Mouse (Mus musculus): ENCODE data around the gene Hepacam. TPM values are rescaled to one million over a fixed set of nuclear protein-coding genes. Genes with fewer than 3 reads are reported as not detected.

Hepacam gene
- polyA plus RNA-seq, 1 experiment from 2014 or later, result not detected

DNA sequence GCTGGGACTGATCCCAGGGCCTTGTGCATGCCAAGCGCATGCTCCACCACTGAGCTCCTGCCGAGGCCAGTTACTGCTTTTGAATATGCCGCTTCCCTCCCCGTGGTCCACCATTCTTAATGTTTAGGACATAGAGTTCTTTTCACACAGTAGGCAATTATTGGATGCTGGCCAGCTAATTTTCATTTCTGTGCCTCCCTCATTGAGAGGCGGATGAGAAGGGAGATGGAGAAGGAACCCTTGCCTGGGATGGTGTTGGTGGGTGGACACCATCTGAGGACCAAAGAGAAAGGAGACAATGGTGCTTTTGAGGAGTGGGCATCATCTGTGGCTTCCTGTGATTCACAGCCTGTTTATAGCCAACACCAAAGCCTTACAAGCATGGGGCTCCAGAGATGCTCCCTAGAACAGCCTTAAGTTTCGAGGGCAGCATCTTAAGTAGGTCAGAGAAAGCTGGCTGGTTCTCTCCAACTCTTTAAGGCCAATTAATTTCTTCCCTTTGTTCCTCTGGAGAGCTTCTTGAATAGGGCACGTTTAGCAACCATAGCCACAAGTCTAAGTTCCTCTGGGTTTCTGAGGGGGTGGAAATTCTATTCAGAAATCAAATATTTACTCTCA is 8.3 kb upstream of the Hepacam start:
- H3K4me3 ChIP-seq (ENCODE audit: low read depth, low read length), result no peak overlapping the region
- H3K4me2 ChIP-seq (ENCODE audit: low read length), result no peak overlapping the region
- no peak overlapping the region for H3K9ac ChIP-seq (ENCODE audit: low read length)
- ATAC-seq (replicated peaks; ENCODE audit: low FRiP score, low TSS enrichment, low read depth) (no peak), DNase-seq (ENCODE audit: low spot score) (no peak)
- peaks cover 7% of the 10 kb centered on the region for H3K4me1 ChIP-seq (replicated peaks; ENCODE audit: control insufficient read depth, insufficient read depth, low read length)
- WGBS, result 79% methylated on average over 7 of the region's 7 CpGs
- H3K27ac ChIP-seq (ENCODE audit: low read depth), result no peak overlapping the region
- no peaks in the 10 kb centered on the region for H3K9me3 ChIP-seq (ENCODE audit: control insufficient read depth, low read length)
- no peaks in the 10 kb centered on the region for H3K36me3 ChIP-seq (ENCODE audit: control insufficient read depth, insufficient read depth, low read length)
- H3K27me3 ChIP-seq (replicated peaks; ENCODE audit: control insufficient read depth, insufficient read depth, low read length), result no peaks in the 10 kb centered on the region

DNA sequence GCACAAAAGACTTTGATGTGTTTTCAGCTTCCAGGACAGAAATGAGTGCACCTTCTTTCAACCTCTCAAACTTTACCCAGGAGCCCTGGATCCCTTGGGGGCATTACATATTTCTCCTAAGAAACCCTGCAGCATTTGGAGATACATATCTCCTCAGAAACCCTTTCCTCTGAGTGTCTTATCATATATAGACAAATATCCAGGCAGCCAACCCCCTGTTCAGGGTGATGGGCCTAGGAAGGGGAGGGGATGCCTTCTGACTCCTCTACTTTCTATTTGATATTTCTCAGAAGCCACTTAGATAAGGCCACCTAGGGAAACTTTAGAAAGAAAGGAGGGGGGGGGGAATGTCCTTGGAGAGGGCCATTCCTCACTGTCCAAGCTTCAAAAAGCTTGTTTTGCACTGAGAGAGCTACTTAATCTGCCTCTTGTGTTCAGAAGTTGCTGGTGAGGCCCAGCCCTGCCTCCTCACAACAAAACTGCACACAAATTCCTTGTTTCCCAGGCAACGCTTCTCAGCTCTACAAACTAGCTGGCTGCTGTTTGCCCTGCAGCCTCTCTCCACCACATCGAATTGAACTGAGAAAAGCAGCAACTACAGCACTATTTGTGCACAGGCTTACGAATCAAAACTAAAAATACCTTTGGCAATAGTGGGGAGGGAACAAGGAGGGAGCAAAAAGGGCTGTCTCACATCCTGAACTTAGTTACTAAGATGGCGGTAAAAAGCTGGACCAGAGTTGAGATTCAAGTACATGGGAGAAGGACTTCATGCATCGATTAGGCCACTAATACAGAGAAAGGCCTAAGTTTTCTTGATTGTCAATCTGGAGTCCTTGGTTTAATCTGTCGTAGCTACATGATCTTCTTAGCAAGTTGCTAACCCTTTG is 7.6 kb upstream of the Hepacam start:
- ATAC-seq (replicated peaks; ENCODE audit: low FRiP score, low TSS enrichment, low read depth) (0 out of 2 replicates have a peak, but pooled peaks have one; percentile 15), DNase-seq (ENCODE audit: low spot score) (no peak)
- no peak overlapping the region for H3K4me2 ChIP-seq (ENCODE audit: low read length)
- no peaks in the 10 kb centered on the region for H3K9me3 ChIP-seq (ENCODE audit: control insufficient read depth, low read length)
- H3K9ac ChIP-seq (ENCODE audit: low read length), result no peak overlapping the region
- no peaks in the 10 kb centered on the region for H3K36me3 ChIP-seq (ENCODE audit: control insufficient read depth, insufficient read depth, low read length)
- 0 out of 2 replicates have a peak overlapping the region, but pooled peaks have one; percentile 30 for H3K27ac ChIP-seq (ENCODE audit: low read depth)
- WGBS, result 51% methylated on average over 6 of the region's 6 CpGs
- H3K4me3 ChIP-seq (ENCODE audit: low read depth, low read length), result no peak overlapping the region
- H3K4me1 ChIP-seq (replicated peaks; ENCODE audit: control insufficient read depth, insufficient read depth, low read length), result peaks cover 7% of the 10 kb centered on the region
- H3K27me3 ChIP-seq (replicated peaks; ENCODE audit: control insufficient read depth, insufficient read depth, low read length), result no peaks in the 10 kb centered on the region

DNA sequence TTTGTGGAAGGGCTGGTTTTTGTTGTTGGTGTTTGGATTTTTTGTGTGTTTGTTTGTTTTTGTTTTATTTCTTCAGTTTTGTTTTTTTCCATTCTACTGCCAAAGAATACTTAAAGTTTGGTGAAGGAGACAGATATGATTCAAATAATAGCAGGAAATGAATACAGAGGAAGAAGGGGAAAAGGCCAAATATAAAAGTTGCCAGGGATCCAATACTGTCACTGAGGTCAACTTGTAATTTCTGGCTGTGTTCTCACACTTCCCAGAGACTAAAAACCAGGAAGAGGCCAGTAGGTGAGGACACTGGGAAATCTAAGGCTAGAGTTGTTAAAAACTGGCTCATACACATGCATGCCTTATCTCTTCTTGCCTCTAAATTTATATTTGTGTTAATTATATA is 5.1 kb upstream of the Hepacam start:
- Histone ChIP-seq H3K27me3 (replicated peaks; ENCODE audit: control insufficient read depth, insufficient read depth, low read length) (no peaks in the 10 kb centered on the region), H3K9ac (ENCODE audit: low read length) (no peak overlapping the region), H3K4me1 (replicated peaks; ENCODE audit: control insufficient read depth, insufficient read depth, low read length) (peaks cover 7% of the 10 kb centered on the region), H3K36me3 (ENCODE audit: control insufficient read depth, insufficient read depth, low read length) (no peaks in the 10 kb centered on the region), H3K4me2 (ENCODE audit: low read length) (no peak overlapping the region), H3K27ac (ENCODE audit: low read depth) (no peak overlapping the region), H3K9me3 (ENCODE audit: control insufficient read depth, low read length) (no peaks in the 10 kb centered on the region), H3K4me3 (ENCODE audit: low read depth, low read length) (no peak overlapping the region)
- DNase-seq (ENCODE audit: low spot score) (no peak), ATAC-seq (replicated peaks; ENCODE audit: low FRiP score, low TSS enrichment, low read depth) (no peak)

DNA sequence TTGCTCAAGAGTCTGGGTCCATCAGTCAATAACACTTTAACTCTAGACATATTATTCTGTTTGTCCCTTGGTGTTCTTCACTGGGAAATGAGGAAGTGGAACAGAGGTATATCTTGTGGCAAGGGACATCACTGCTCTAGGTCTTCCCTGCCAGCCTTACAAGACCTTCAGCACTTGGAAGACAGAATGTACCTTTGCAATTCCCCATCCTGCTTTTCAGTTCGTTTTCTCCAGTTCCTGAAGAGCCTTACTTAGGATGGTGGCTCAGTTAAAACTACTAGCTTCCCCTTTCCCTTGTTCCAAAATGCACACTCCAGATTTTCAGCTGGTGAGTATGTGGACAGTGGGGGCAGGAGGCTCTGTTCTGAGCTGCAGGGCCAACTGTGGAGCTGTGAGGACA is 4.3 kb upstream of the Hepacam start:
- ATAC-seq (replicated peaks; ENCODE audit: low FRiP score, low TSS enrichment, low read depth), result no peak
- 64% methylated on average over 1 of the region's 1 CpGs for whole genome bisulfite sequencing
- Histone ChIP-seq H3K36me3 (ENCODE audit: control insufficient read depth, insufficient read depth, low read length) (no peaks in the 10 kb centered on the region), H3K9me3 (ENCODE audit: control insufficient read depth, low read length) (no peaks in the 10 kb centered on the region), H3K4me2 (ENCODE audit: low read length) (no peak overlapping the region), H3K4me1 (replicated peaks; ENCODE audit: control insufficient read depth, insufficient read depth, low read length) (peaks cover 7% of the 10 kb centered on the region), H3K27me3 (replicated peaks; ENCODE audit: control insufficient read depth, insufficient read depth, low read length) (no peaks in the 10 kb centered on the region), H3K27ac (ENCODE audit: low read depth) (no peak overlapping the region), H3K9ac (ENCODE audit: low read length) (no peak overlapping the region), H3K4me3 (ENCODE audit: low read depth, low read length) (no peak overlapping the region)
- no peak for DNase-seq (ENCODE audit: low spot score)

DNA sequence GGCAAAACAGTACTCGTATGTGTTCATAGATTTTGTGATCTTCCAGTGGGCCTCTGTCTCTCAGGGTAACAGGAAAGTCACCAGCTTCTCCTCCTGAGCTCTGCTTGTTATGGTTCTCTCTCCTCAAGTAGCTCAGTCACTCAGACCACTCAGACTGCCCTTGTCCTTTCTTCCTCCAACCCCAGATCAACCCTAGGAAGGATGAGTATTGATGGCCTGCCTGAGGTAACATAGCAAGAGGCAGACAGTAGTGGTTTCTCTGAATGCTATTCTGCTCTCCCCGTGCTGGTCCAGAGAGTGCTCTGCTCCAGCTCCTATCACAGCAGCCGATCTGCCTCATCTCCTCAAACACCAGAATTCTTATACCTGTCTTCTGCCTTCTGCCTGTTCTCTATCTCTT is 3.6 kb upstream of the Hepacam start:
- no peak for ATAC-seq (replicated peaks; ENCODE audit: low FRiP score, low TSS enrichment, low read depth)
- WGBS, result 70% methylated on average over 3 of the region's 3 CpGs
- Histone ChIP-seq H3K4me1 (replicated peaks; ENCODE audit: control insufficient read depth, insufficient read depth, low read length) (peaks cover 7% of the 10 kb centered on the region), H3K36me3 (ENCODE audit: control insufficient read depth, insufficient read depth, low read length) (no peaks in the 10 kb centered on the region), H3K4me3 (ENCODE audit: low read depth, low read length) (no peak overlapping the region), H3K4me2 (ENCODE audit: low read length) (no peak overlapping the region), H3K9me3 (ENCODE audit: control insufficient read depth, low read length) (no peaks in the 10 kb centered on the region), H3K9ac (ENCODE audit: low read length) (no peak overlapping the region), H3K27ac (ENCODE audit: low read depth) (no peak overlapping the region), H3K27me3 (replicated peaks; ENCODE audit: control insufficient read depth, insufficient read depth, low read length) (no peaks in the 10 kb centered on the region)
- no peak for DNase-seq (ENCODE audit: low spot score)

DNA sequence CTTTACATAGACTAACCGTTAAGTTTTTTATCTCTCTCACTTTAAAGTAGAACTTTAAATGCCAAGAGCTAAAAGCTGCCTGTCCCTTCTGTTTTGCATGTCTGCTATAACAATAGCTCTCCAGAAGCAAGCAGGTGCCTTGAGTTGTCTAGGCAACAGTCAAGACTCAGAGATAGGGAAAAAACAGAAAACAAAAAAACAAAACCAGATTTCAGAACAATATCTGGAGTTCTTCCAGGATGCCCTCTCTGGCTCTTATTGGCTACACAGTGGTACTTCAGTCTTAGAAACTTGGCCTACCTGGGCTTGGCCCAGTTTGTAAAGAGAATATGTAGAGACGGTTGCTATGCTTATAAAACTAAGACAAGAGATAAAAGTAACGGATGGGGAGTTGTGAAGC is 2.8 kb upstream of the Hepacam start:
- H3K4me3 ChIP-seq (ENCODE audit: low read depth, low read length), result no peak overlapping the region
- ATAC-seq (replicated peaks; ENCODE audit: low FRiP score, low TSS enrichment, low read depth) (no peak), DNase-seq (ENCODE audit: low spot score) (no peak)
- no peak overlapping the region for H3K4me2 ChIP-seq (ENCODE audit: low read length)
- H3K27ac ChIP-seq (ENCODE audit: low read depth), result no peak overlapping the region
- no peaks in the 10 kb centered on the region for H3K9me3 ChIP-seq (ENCODE audit: control insufficient read depth, low read length)
- no peak overlapping the region for H3K9ac ChIP-seq (ENCODE audit: low read length)
- H3K4me1 ChIP-seq (replicated peaks; ENCODE audit: control insufficient read depth, insufficient read depth, low read length), result peaks cover 7% of the 10 kb centered on the region
- 75% methylated on average over 3 of the region's 3 CpGs for WGBS
- H3K27me3 ChIP-seq (replicated peaks; ENCODE audit: control insufficient read depth, insufficient read depth, low read length), result no peaks in the 10 kb centered on the region
- H3K36me3 ChIP-seq (ENCODE audit: control insufficient read depth, insufficient read depth, low read length), result no peaks in the 10 kb centered on the region

DNA sequence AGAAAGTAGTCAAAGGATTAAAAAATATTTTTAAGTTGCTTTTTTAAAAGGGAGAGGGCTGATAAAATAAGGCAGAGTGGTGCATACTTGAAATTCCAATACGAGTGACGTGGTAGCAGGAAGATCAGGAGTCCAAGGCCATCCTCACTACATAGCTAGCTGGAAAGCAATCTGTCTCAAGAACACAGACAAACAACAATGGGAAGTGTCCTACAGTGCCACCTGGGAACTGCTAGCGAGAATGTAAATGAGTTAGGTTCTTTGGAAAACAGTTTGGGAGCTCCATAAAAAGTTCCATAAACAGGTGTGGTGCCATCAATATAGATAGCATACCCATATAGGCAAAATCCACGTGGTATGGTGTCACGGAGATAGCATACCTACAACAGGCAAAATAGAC is 1.4 kb upstream of the Hepacam start:
- 46% methylated on average over 5 of the region's 5 CpGs for WGBS
- Histone ChIP-seq H3K9ac (ENCODE audit: low read length) (no peak overlapping the region), H3K4me1 (replicated peaks; ENCODE audit: control insufficient read depth, insufficient read depth, low read length) (no peaks in the 10 kb centered on the region), H3K9me3 (ENCODE audit: control insufficient read depth, low read length) (no peaks in the 10 kb centered on the region), H3K27ac (ENCODE audit: low read depth) (no peak overlapping the region), H3K4me3 (ENCODE audit: low read depth, low read length) (no peak overlapping the region), H3K4me2 (ENCODE audit: low read length) (no peak overlapping the region), H3K36me3 (ENCODE audit: control insufficient read depth, insufficient read depth, low read length) (no peaks in the 10 kb centered on the region), H3K27me3 (replicated peaks; ENCODE audit: control insufficient read depth, insufficient read depth, low read length) (no peaks in the 10 kb centered on the region)
- no peak for DNase-seq (ENCODE audit: low spot score)
- no peak for ATAC-seq (replicated peaks; ENCODE audit: low FRiP score, low TSS enrichment, low read depth)

DNA sequence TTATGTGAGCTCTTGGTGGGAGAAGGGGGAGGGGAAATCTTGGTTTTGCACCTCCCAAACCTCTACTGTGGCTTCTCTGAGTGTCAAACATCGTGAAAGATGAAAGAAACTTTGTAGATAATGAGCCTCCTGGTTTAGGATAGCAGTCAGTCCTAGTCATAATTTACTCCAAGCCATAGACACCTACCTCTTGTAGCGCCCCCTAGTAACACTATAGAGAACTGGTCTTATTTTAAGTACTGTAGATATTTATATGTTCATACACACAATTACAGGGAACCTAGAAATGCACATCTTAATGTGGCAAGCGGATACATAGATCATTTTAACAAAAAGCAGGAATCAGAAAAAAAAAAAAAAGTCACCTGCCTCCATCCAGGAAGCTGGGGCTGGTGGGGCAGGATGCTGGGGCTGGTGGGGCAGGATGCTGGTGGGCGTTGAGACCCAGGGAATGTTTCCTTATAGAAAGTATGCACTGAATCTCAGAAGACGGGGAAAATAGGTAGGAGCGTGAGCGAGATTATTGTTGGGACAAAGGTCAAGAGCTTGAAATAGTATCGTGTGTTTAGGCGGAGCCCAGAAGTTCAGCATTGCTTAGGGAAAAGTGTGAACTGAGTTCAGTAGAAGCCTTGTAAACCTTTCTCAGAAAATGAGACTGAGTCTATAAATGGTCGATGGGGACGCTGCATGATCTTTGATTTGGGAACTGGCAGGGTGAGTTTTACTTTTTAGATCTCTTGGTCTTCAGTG is 1.1 kb downstream of the Hepacam start:
- H3K4me1 ChIP-seq (replicated peaks; ENCODE audit: control insufficient read depth, insufficient read depth, low read length), result no peaks in the 10 kb centered on the region
- ATAC-seq (replicated peaks; ENCODE audit: low FRiP score, low TSS enrichment, low read depth), result no peak

More for the DNA sequence above, 1.1 kb downstream of the Hepacam start:
- Histone ChIP-seq H3K27me3 (replicated peaks; ENCODE audit: control insufficient read depth, insufficient read depth, low read length) (no peaks in the 10 kb centered on the region), H3K9ac (ENCODE audit: low read length) (no peak overlapping the region), H3K4me3 (ENCODE audit: low read depth, low read length) (no peak overlapping the region), H3K27ac (ENCODE audit: low read depth) (no peak overlapping the region; the same call in 1 of the 2 replicates), H3K9me3 (ENCODE audit: control insufficient read depth, low read length) (no peaks in the 10 kb centered on the region), H3K4me2 (ENCODE audit: low read length) (no peak overlapping the region), H3K36me3 (ENCODE audit: control insufficient read depth, insufficient read depth, low read length) (no peaks in the 10 kb centered on the region)
- no peak for DNase-seq (ENCODE audit: low spot score)
- WGBS, result 57% methylated on average over 11 of the region's 11 CpGs

Measured in intestine, embryonic 14.5 days (tissue).